Mouse (Mus musculus): ENCODE measurements around the gene Ak5. TPM values are rescaled to one million over a fixed set of nuclear protein-coding genes. Genes with fewer than 3 reads are reported as not detected.
A peak's percentile ranks its signal among the peaks of the same experiment; 100 is the strongest.
"Not testable (repeated sequence)": the region's sequence is repeated elsewhere in the genome, so short reads cannot be mapped to it uniquely, and the experiment has no call there.

The Ak5 gene
- polyA plus RNA-seq, 1 experiment from 2014 or later, result 24.4 TPM

DNA sequence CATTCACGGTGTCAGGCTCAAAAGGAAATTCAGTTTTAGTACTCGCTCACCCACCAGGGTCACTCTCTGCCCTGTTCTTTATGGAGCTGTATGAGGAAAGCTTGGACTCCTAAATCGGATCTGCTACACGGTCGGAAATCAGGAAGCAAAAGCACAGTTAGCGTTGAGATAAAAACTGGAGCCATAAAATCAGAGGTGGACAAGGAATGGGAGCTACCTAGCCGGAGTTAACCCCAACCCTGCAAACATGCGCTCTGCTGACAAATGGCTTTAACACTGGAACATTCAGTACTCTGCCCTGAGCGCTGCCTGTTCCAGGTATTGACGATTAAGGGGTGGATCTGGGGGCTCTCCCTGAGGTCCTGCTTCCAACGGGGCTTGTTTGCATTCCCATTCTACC, 47.6 kb downstream of the Ak5 start:
- no peaks in the 10 kb centered on the region for H3K27me3 ChIP-seq (replicated peaks)
- ATAC-seq (ENCODE audit: low FRiP score), result no peak
- no peaks in the 10 kb centered on the region for H3K36me3 ChIP-seq
- no peaks in the 10 kb centered on the region for H3K9me3 ChIP-seq (replicated peaks)
- peaks cover 14% of the 10 kb centered on the region for H3K4me1 ChIP-seq
- H3K9ac ChIP-seq (replicated peaks), result no peak overlapping the region
- no peak overlapping the region for H3K4me3 ChIP-seq (replicated peaks)
- H3K4me2 ChIP-seq, result peak overlapping the region; percentile 26; the same call in 1 of the 2 replicates
- H3K27ac ChIP-seq (replicated peaks), result no peak overlapping the region
- 22% methylated on average over 11 of the region's 11 CpGs for WGBS

DNA sequence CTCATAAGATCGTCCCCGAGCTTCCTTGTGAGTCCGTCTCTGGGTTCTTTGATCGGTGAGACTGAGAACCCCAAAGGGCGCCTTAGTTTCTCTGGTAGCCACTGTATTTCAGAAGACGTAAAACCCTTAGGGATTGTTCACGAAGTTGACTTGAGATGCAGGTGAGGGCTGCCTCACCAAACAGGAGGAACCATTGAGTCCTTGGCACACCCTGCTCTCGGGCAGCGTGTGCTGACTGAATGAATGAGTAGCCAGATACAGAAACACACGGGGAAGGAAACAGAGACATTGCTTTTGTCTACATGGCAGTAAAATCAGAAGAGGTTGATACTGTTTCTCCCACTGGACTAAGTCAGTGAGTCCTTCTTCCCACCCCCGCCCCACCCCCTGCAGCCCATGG, 48.1 kb downstream of the Ak5 start:
- no peak for ATAC-seq (ENCODE audit: low FRiP score)

DNA sequence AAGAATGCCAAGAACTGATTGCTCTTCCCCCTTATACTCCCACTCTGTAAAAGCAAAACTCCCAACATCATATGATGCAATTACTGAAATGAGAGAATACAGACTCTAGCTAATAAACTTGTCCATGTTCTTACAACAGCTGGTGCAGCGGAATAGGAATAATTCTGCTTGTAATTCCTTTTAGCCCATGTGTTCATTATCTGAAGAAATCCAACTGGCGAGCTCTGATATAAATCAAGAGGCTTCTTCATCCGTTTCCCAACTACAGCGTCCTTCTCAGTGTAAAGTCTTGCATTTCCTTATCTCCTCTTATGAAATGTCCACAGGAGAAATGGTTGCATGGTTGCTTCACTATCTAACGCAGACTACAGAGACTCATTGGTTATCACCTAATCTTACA, 59.1 kb downstream of the Ak5 start:
- Histone ChIP-seq H3K27me3 (replicated peaks) (no peaks in the 10 kb centered on the region), H3K36me3 (no peaks in the 10 kb centered on the region), H3K4me2 (no peak overlapping the region), H3K9ac (replicated peaks) (no peak overlapping the region), H3K27ac (replicated peaks) (no peak overlapping the region), H3K4me1 (peaks cover 16% of the 10 kb centered on the region), H3K4me3 (replicated peaks) (no peak overlapping the region), H3K9me3 (replicated peaks) (no peaks in the 10 kb centered on the region)
- no peak for ATAC-seq (ENCODE audit: low FRiP score)
- 70% methylated on average over 5 of the region's 5 CpGs for WGBS

More for the DNA sequence above, 48.1 kb downstream of the Ak5 start:
- Histone ChIP-seq H3K9ac (replicated peaks) (no peak overlapping the region), H3K27me3 (replicated peaks) (no peaks in the 10 kb centered on the region), H3K4me2 (no peak overlapping the region), H3K36me3 (no peaks in the 10 kb centered on the region), H3K27ac (replicated peaks) (no peak overlapping the region), H3K4me1 (peaks cover 11% of the 10 kb centered on the region), H3K4me3 (replicated peaks) (no peak overlapping the region), H3K9me3 (replicated peaks) (no peaks in the 10 kb centered on the region)
- WGBS, result 61% methylated on average over 11 of the region's 11 CpGs

DNA sequence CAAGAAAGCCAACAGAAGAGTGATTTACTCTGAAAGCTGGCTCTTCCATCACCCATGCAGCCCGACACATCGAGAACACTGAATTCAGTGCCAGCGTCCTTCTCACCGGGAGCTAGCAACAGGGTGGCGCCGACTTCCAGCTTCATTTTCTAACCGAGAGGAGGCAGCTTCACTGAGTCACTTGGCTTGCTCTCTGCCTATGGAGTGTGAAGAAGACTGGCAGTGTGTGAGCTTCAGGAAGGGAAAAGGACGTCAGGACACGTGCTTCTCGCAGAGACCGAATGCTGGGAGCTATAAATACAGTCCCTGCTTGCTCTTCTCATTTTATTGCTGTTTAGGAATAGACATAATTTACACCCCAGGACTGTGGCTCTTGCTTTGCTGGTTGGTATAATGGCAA, 62.3 kb downstream of the Ak5 start:
- H3K27ac ChIP-seq (replicated peaks), result peak overlapping the region; percentile 48
- no peak overlapping the region for H3K4me3 ChIP-seq (replicated peaks)
- H3K36me3 ChIP-seq, result no peaks in the 10 kb centered on the region
- no peak overlapping the region for H3K9ac ChIP-seq (replicated peaks)
- peak overlapping the region; percentile 23 for H3K4me2 ChIP-seq
- H3K9me3 ChIP-seq (replicated peaks), result no peaks in the 10 kb centered on the region
- no peaks in the 10 kb centered on the region for H3K27me3 ChIP-seq (replicated peaks)
- 26% methylated on average over 11 of the region's 11 CpGs for WGBS
- peaks cover 16% of the 10 kb centered on the region for H3K4me1 ChIP-seq
- peak; percentile 84 for ATAC-seq (ENCODE audit: low FRiP score)

- ATAC-seq (ENCODE audit: low FRiP score), result no peak
- no peak overlapping the region for H3K27ac ChIP-seq (replicated peaks)
- H3K4me3 ChIP-seq (replicated peaks), result no peak overlapping the region
- H3K9ac ChIP-seq (replicated peaks), result no peak overlapping the region
- H3K4me2 ChIP-seq, result no peak overlapping the region
- no peaks in the 10 kb centered on the region for H3K36me3 ChIP-seq
- no peaks in the 10 kb centered on the region for H3K9me3 ChIP-seq (replicated peaks)
- peaks cover 4% of the 10 kb centered on the region; the same call in 1 of the 2 replicates for H3K4me1 ChIP-seq
- WGBS, result 26% methylated on average over 6 of the region's 6 CpGs
- no peaks in the 10 kb centered on the region for H3K27me3 ChIP-seq (replicated peaks)
Observed at GRCm38 (mm10) chr3:152599679-152600078, 68.5 kb downstream of the Ak5 start.

- H3K9me3 ChIP-seq (replicated peaks), result no peaks in the 10 kb centered on the region
- H3K4me3 ChIP-seq (replicated peaks), result no peak overlapping the region
- peaks cover 4% of the 10 kb centered on the region; the same call in 1 of the 2 replicates for H3K4me1 ChIP-seq
- WGBS, result 92% methylated on average over 7 of the region's 7 CpGs
- H3K27ac ChIP-seq (replicated peaks), result no peak overlapping the region
- no peak for ATAC-seq (ENCODE audit: low FRiP score)
- H3K36me3 ChIP-seq, result no peaks in the 10 kb centered on the region
- no peak overlapping the region for H3K4me2 ChIP-seq
- H3K27me3 ChIP-seq (replicated peaks), result no peaks in the 10 kb centered on the region
- no peak overlapping the region for H3K9ac ChIP-seq (replicated peaks)
Observed at GRCm38 (mm10) chr3:152596406-152597050, 71.6 kb downstream of the Ak5 start.

GRCm38 (mm10) chr3:152592767-152593425, 75.3 kb downstream of the Ak5 start:
- Histone ChIP-seq H3K4me2 (no peak overlapping the region), H3K4me1 (no peaks in the 10 kb centered on the region), H3K4me3 (replicated peaks) (no peak overlapping the region), H3K36me3 (no peaks in the 10 kb centered on the region), H3K27ac (replicated peaks) (no peak overlapping the region), H3K9me3 (replicated peaks) (no peaks in the 10 kb centered on the region), H3K9ac (replicated peaks) (no peak overlapping the region), H3K27me3 (replicated peaks) (no peaks in the 10 kb centered on the region)
- 78% methylated on average over 8 of the region's 8 CpGs for WGBS
- ATAC-seq (ENCODE audit: low FRiP score), result no peak

- H3K36me3 ChIP-seq, result no peaks in the 10 kb centered on the region
- no peaks in the 10 kb centered on the region for H3K9me3 ChIP-seq (replicated peaks)
- no peaks in the 10 kb centered on the region for H3K4me1 ChIP-seq
- H3K4me3 ChIP-seq (replicated peaks), result no peak overlapping the region
- 88% methylated on average over 7 of the region's 7 CpGs for WGBS
- H3K4me2 ChIP-seq, result no peak overlapping the region
- no peak overlapping the region for H3K27ac ChIP-seq (replicated peaks)
- ATAC-seq (ENCODE audit: low FRiP score), result no peak
- no peaks in the 10 kb centered on the region for H3K27me3 ChIP-seq (replicated peaks)
- H3K9ac ChIP-seq (replicated peaks), result no peak overlapping the region
Observed at GRCm38 (mm10) chr3:152590491-152590890, 77.7 kb downstream of the Ak5 start.

DNA sequence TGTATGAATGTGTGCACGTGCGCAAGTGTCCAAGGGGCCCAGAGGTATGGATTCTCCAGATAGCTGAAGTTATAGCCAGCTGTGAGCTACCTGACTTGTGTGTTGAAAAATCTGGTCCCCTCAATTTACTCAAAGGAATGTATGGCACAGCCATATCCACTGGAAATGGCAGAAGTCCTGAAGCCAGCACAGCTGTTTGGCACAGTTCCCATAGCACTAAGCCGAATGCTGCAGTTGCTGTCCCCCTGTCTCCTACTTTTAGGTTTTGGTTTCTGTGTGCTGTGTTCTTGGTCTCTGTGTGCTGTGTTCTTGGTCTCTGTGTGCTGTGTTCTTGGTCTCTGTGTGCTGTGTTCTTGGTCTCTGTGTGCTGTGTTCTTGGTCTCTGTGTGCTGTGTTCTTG, 79.1 kb downstream of the Ak5 start:
- H3K9ac ChIP-seq (replicated peaks); H3K27ac ChIP-seq (replicated peaks); ATAC-seq (ENCODE audit: low FRiP score); H3K4me2 ChIP-seq; H3K9me3 ChIP-seq (replicated peaks); H3K4me1 ChIP-seq; H3K27me3 ChIP-seq (replicated peaks); H3K36me3 ChIP-seq; H3K4me3 ChIP-seq (replicated peaks): not testable (repeated sequence)
- 89% methylated on average over 3 of the region's 3 CpGs for WGBS

DNA sequence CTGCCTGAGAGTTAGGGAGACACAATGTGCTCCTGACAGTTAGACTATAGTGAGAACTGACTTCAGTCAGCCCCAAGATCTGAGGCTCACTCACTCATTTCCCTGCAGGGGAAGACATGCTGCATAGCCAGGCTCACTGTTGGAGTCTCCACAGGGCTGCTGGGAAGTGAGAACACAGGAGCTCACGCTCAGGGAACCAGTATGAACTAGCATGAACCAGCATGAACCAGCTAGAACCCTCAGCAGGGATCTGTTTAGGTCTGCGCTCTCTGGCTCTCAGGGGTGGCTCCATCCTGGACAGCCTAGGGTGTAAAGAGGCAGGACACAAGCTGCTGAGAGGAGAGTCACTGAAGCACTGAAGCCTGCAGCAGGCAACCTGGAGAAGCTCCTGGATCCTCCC, 81.2 kb downstream of the Ak5 start:
- Histone ChIP-seq H3K9me3 (replicated peaks) (no peaks in the 10 kb centered on the region), H3K36me3 (no peaks in the 10 kb centered on the region), H3K4me1 (no peaks in the 10 kb centered on the region), H3K9ac (replicated peaks) (no peak overlapping the region), H3K27ac (replicated peaks) (no peak overlapping the region), H3K4me2 (no peak overlapping the region), H3K27me3 (replicated peaks) (no peaks in the 10 kb centered on the region), H3K4me3 (replicated peaks) (no peak overlapping the region)
- ATAC-seq (ENCODE audit: low FRiP score), result no peak
- 69% methylated on average over 2 of the region's 2 CpGs for WGBS

GRCm38 (mm10) chr3:152586191-152586590, 82.0 kb downstream of the Ak5 start:
- Histone ChIP-seq H3K27ac (replicated peaks) (no peak overlapping the region), H3K4me3 (replicated peaks) (no peak overlapping the region), H3K27me3 (replicated peaks) (no peaks in the 10 kb centered on the region), H3K4me1 (no peaks in the 10 kb centered on the region), H3K36me3 (no peaks in the 10 kb centered on the region), H3K4me2 (no peak overlapping the region), H3K9me3 (replicated peaks) (no peaks in the 10 kb centered on the region), H3K9ac (replicated peaks) (no peak overlapping the region)
- ATAC-seq (ENCODE audit: low FRiP score), result no peak
- WGBS, result 79% methylated on average over 8 of the region's 8 CpGs

DNA sequence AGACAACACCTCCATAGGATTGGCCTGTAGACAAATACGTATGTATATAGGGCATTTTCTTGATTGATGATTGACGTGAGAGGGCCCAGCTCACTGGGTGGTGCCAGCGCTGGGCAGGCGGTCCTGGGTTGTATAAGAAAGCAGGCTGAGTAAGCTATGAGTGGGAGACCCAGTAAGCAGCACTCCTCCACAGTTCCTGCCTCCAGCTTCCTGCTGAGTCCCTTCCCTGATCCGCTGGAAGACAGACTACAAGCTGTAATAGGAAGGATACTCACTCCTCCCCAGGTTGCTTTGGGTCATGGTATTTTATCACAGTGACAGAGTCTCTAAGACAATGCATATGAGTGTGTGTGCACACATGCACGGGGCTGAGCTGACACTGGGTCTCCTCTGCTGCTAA, 82.6 kb downstream of the Ak5 start:
- 73% methylated on average over 6 of the region's 6 CpGs for WGBS
- Histone ChIP-seq H3K4me2 (no peak overlapping the region), H3K27ac (replicated peaks) (no peak overlapping the region), H3K9me3 (replicated peaks) (no peaks in the 10 kb centered on the region), H3K36me3 (no peaks in the 10 kb centered on the region), H3K4me3 (replicated peaks) (no peak overlapping the region), H3K9ac (replicated peaks) (no peak overlapping the region), H3K27me3 (replicated peaks) (no peaks in the 10 kb centered on the region), H3K4me1 (no peaks in the 10 kb centered on the region)
- ATAC-seq (ENCODE audit: low FRiP score), result no peak

Data from neural tube, embryonic 15.5 days (tissue).